Mouse (Mus musculus) spleen, adult 10 weeks (tissue): ENCODE measurements around the gene Timm10b. TPM values are rescaled to one million over a fixed set of nuclear protein-coding genes. Genes with fewer than 3 reads are reported as not detected.

Source experiments
- polyA plus RNA-seq: library from polyadenylated mRNA; stranded (reverse); fragments of 350-450 nt; fragmentation: Illumina TruSeq; extraction: RNeasy Lipid Tissue Mini Kit (QIAGEN cat#74804); gene quantifications from one replicate; pipeline ENCODE4 v1.2.3, GENCODE M21; 2015; ENCODE audit warnings: low replicate concordance; ENCODE audit not compliant: insufficient read depth

Gene Timm10b
- polyA plus RNA-seq, result 33.4 TPM

GRCm38 (mm10) chr7:105639756-105640155, at the start of gene Timm10b:
Gene Timm10b (plus strand): TSS chr7:105640056.

GRCm38 (mm10) chr7:105633127-105633800, 6.6 kb upstream of the Timm10b start, which contains the start of gene Trim3:
Gene Trim3 (minus strand): TSS chr7:105633571.

GRCm38 (mm10) chr7:105640233-105640893, 507 bp downstream of the Timm10b start, which contains the start of the genes Arfip2 and Gm45799:
Gene Arfip2 (minus strand): TSS chr7:105640416.
Gene Gm45799 (plus strand): TSS chr7:105640552.

GRCm38 (mm10) chr7:105650639-105651435, 11.0 kb downstream of the Timm10b start, which contains the start of gene Dnhd1:
Gene Dnhd1 (plus strand): TSS chr7:105650827.

Other genes with a start within 250 kb of the Timm10b start
- gene Fam160a2, start 240.0 kb upstream of the Timm10b start, polyA plus RNA-seq, result 19.9 TPM
- gene Cnga4, start 235.5 kb upstream of the Timm10b start, polyA plus RNA-seq, result not detected
- gene Cckbr, start 214.3 kb upstream of the Timm10b start, polyA plus RNA-seq, result not detected
- 12.3 TPM for gene Cavin3, start 157.8 kb upstream of the Timm10b start, polyA plus RNA-seq
- gene Smpd1, start 85.7 kb upstream of the Timm10b start, polyA plus RNA-seq, result 12.2 TPM
- 1.8 TPM for gene Apbb1, start 58.4 kb upstream of the Timm10b start, polyA plus RNA-seq
- 0.26 TPM for gene Hpx, start 39.9 kb upstream of the Timm10b start, polyA plus RNA-seq
- gene Trim3, start 6.5 kb upstream of the Timm10b start, polyA plus RNA-seq, result 38.1 TPM
- 23.6 TPM for gene Arfip2, start 360 bp downstream of the Timm10b start, polyA plus RNA-seq
- 6.7 TPM for gene Gm45799, start 496 bp downstream of the Timm10b start, polyA plus RNA-seq
- gene Dnhd1, start 10.8 kb downstream of the Timm10b start, polyA plus RNA-seq, result 7.2 TPM
- gene Ilk, start 96.5 kb downstream of the Timm10b start, polyA plus RNA-seq, result 159 TPM
- gene Rrp8, start 97.3 kb downstream of the Timm10b start, polyA plus RNA-seq, result 51.1 TPM
- gene Taf10, start 104.3 kb downstream of the Timm10b start, polyA plus RNA-seq, result 127 TPM
- gene Tpp1, start 112.2 kb downstream of the Timm10b start, polyA plus RNA-seq, result 96.7 TPM
- 2.1 TPM for gene Dchs1, start 147.6 kb downstream of the Timm10b start, polyA plus RNA-seq
- 71.3 TPM for gene Mrpl17, start 171.0 kb downstream of the Timm10b start, polyA plus RNA-seq